Mouse (Mus musculus) liver, postnatal 0 days (tissue): ENCODE data around the gene Kras. TPM values are rescaled to one million over a fixed set of nuclear protein-coding genes. Genes with fewer than 3 reads are reported as not detected.

ENCODE experiments used
- ATAC-seq: fragments of 200-750 bp; cut with Nextera tagmentation; 2 replicates; pipeline ENCODE4 v1.8.0; 2017; ENCODE audit warnings: mild to moderate bottlenecking, moderate library complexity
- DNase-seq: peaks from one replicate; pipeline ENCODE4 v3.0.0-alpha.2; 2016
- H3K27ac ChIP-seq: fragments of 300-500 bp; sonication (generic); 2 replicates; pipeline ENCODE4 v1.5.1; 2014; ENCODE audit warnings: antibody characterized with exemption, moderate library complexity, mild to moderate bottlenecking, low read depth
- H3K27me3 ChIP-seq: fragments of 300-500 bp; sonication (generic); 2 replicates; pipeline ENCODE4 v1.6.1; 2014; ENCODE audit warnings: low read length, control low read depth, mixed read lengths; ENCODE audit not compliant: insufficient read depth
- H3K36me3 ChIP-seq: fragments of 300-500 bp; sonication (generic); replicated peaks from 2 replicates; pipeline ENCODE4 v1.6.1; 2014; ENCODE audit warnings: mild to moderate bottlenecking, control low read depth, low read length, moderate library complexity, mixed read lengths; ENCODE audit not compliant: insufficient read depth
- H3K4me1 ChIP-seq: fragments of 300-500 bp; sonication (generic); 2 replicates; pipeline ENCODE4 v1.6.1; 2014; ENCODE audit warnings: antibody characterized with exemption, mild to moderate bottlenecking, control low read depth; ENCODE audit not compliant: insufficient read depth
- H3K4me2 ChIP-seq: fragments of 300-500 bp; sonication (generic); 2 replicates; pipeline ENCODE4 v1.6.1; 2014; ENCODE audit warnings: low read depth, mild to moderate bottlenecking, low read length, moderate library complexity, mixed read lengths
- H3K4me3 ChIP-seq: fragments of 300-500 bp; sonication (generic); 2 replicates; pipeline ENCODE4 v1.5.1; 2014; ENCODE audit warnings: low read depth, low read length
- H3K9ac ChIP-seq: fragments of 300-500 bp; sonication (generic); replicated peaks from 2 replicates; pipeline ENCODE4 v1.6.1; 2014; ENCODE audit warnings: mild to moderate bottlenecking, moderate library complexity
- H3K9me3 ChIP-seq: fragments of 300-500 bp; sonication (generic); 2 replicates; pipeline ENCODE4 v1.6.1; 2016; ENCODE audit warnings: mild to moderate bottlenecking, control low read depth, low read length, mixed read lengths
- CTCF ChIP-seq: sonication (generic); IDR thresholded peaks from 2 replicates; pipeline ENCODE4 v1.5.1; 2016; ENCODE audit warnings: antibody characterized with exemption, low read depth
- EP300 ChIP-seq: IDR thresholded peaks from 2 replicates; pipeline ENCODE4 v1.6.1; 2016; ENCODE audit warnings: antibody characterized with exemption, low read depth, mild to moderate bottlenecking
- WGBS: fragments of 180-500 bp; shearing (Covaris S2); extraction: QIAGEN DNeasy Blood & Tissue Kit; methylation state at CpG from one replicate; pipeline ENCODE4 v1.1.7; 2014; ENCODE audit not compliant: insufficient replicate concordance; 5-methylcytosine and 5-hydroxymethylcytosine counted together
- polyA plus RNA-seq: library from polyadenylated mRNA; unstranded; fragments of >200 nt; fragmentation: Nextera tagmentation; extraction: Ambion mirVana; gene quantifications from 2 replicates; pipeline ENCODE4 v1.2.1, GENCODE M21; 2015

The Kras gene
- polyA plus RNA-seq, 1 experiment from 2014 or later = 41.0 TPM

GRCm38 (mm10) chr6:145272142-145272937, 22.3 kb upstream of the Kras start:
- H3K4me3 ChIP-seq = no peak overlapping the region
- TF ChIP-seq CTCF (no peak), EP300 (no peak)
- ATAC-seq (no peak), DNase-seq (no peak)
- no peaks in the 10 kb centered on the region for H3K36me3 ChIP-seq
- H3K4me2 ChIP-seq = no peak overlapping the region
- no peaks in the 10 kb centered on the region for H3K27me3 ChIP-seq
- peaks cover 16% of the 10 kb centered on the region for H3K4me1 ChIP-seq
- no peaks in the 10 kb centered on the region for H3K9me3 ChIP-seq
- H3K27ac ChIP-seq = no peak overlapping the region
- WGBS = 66% methylated on average over 10 of the region's 10 CpGs
- no peak overlapping the region for H3K9ac ChIP-seq

- Histone ChIP-seq H3K27me3 (no peaks in the 10 kb centered on the region), H3K4me2 (no peak overlapping the region), H3K36me3 (no peaks in the 10 kb centered on the region), H3K4me1 (no peaks in the 10 kb centered on the region), H3K27ac (no peak overlapping the region), H3K9me3 (no peaks in the 10 kb centered on the region), H3K9ac (no peak overlapping the region), H3K4me3 (no peak overlapping the region)
- WGBS = 69% methylated on average over 4 of the region's 4 CpGs
- no peak for DNase-seq
- TF ChIP-seq EP300 = no peak
- no peak for TF ChIP-seq CTCF
- ATAC-seq = no peak
Measured at GRCm38 (mm10) chr6:145269313-145269845, 19.3 kb upstream of the Kras start.

GRCm38 (mm10) chr6:145267692-145268091, 17.7 kb upstream of the Kras start:
- no peak for TF ChIP-seq CTCF
- no peak for TF ChIP-seq EP300
- H3K4me3 ChIP-seq = no peak overlapping the region
- no peaks in the 10 kb centered on the region for H3K27me3 ChIP-seq
- no peaks in the 10 kb centered on the region for H3K36me3 ChIP-seq
- DNase-seq (no peak), ATAC-seq (no peak)
- H3K4me2 ChIP-seq = no peak overlapping the region
- H3K9me3 ChIP-seq = no peaks in the 10 kb centered on the region
- no peaks in the 10 kb centered on the region for H3K4me1 ChIP-seq
- no peak overlapping the region for H3K9ac ChIP-seq
- WGBS = 73% methylated on average over 6 of the region's 6 CpGs
- H3K27ac ChIP-seq = no peak overlapping the region

- H3K27ac ChIP-seq = no peak overlapping the region
- WGBS = 77% methylated on average over 7 of the region's 7 CpGs
- TF ChIP-seq EP300 (no peak), CTCF (no peak)
- no peak overlapping the region for H3K4me3 ChIP-seq
- H3K4me2 ChIP-seq = no peak overlapping the region
- DNase-seq (no peak), ATAC-seq (no peak)
- no peaks in the 10 kb centered on the region for H3K9me3 ChIP-seq
- H3K4me1 ChIP-seq = no peaks in the 10 kb centered on the region
- H3K36me3 ChIP-seq = no peaks in the 10 kb centered on the region
- H3K27me3 ChIP-seq = no peaks in the 10 kb centered on the region
- no peak overlapping the region for H3K9ac ChIP-seq
Measured at GRCm38 (mm10) chr6:145262314-145262713, 12.3 kb upstream of the Kras start.

GRCm38 (mm10) chr6:145256701-145257073, 6.6 kb upstream of the Kras start:
- no peak overlapping the region for H3K4me2 ChIP-seq
- H3K36me3 ChIP-seq = no peaks in the 10 kb centered on the region
- no peak for DNase-seq
- H3K27me3 ChIP-seq = no peaks in the 10 kb centered on the region
- 49% methylated on average over 2 of the region's 2 CpGs for WGBS
- no peak overlapping the region for H3K27ac ChIP-seq
- H3K9ac ChIP-seq = no peak overlapping the region
- TF ChIP-seq EP300 (no peak), CTCF (no peak)
- no peaks in the 10 kb centered on the region for H3K9me3 ChIP-seq
- no peak overlapping the region for H3K4me3 ChIP-seq
- no peak for ATAC-seq
- no peaks in the 10 kb centered on the region for H3K4me1 ChIP-seq

GRCm38 (mm10) chr6:145255952-145256700, 6.1 kb upstream of the Kras start:
- Histone ChIP-seq H3K36me3 (no peaks in the 10 kb centered on the region), H3K9me3 (no peaks in the 10 kb centered on the region), H3K27ac (no peak overlapping the region), H3K4me2 (no peak overlapping the region), H3K4me3 (no peak overlapping the region), H3K27me3 (no peaks in the 10 kb centered on the region), H3K4me1 (no peaks in the 10 kb centered on the region), H3K9ac (no peak overlapping the region)
- no peak for DNase-seq
- TF ChIP-seq CTCF = peak; percentile 30
- no peak for TF ChIP-seq EP300
- WGBS = 66% methylated on average over 13 of the region's 13 CpGs
- peak; percentile 82 for ATAC-seq
